ENCODE assay signal across 9 mouse cellular contexts in the genomic region with DNA sequence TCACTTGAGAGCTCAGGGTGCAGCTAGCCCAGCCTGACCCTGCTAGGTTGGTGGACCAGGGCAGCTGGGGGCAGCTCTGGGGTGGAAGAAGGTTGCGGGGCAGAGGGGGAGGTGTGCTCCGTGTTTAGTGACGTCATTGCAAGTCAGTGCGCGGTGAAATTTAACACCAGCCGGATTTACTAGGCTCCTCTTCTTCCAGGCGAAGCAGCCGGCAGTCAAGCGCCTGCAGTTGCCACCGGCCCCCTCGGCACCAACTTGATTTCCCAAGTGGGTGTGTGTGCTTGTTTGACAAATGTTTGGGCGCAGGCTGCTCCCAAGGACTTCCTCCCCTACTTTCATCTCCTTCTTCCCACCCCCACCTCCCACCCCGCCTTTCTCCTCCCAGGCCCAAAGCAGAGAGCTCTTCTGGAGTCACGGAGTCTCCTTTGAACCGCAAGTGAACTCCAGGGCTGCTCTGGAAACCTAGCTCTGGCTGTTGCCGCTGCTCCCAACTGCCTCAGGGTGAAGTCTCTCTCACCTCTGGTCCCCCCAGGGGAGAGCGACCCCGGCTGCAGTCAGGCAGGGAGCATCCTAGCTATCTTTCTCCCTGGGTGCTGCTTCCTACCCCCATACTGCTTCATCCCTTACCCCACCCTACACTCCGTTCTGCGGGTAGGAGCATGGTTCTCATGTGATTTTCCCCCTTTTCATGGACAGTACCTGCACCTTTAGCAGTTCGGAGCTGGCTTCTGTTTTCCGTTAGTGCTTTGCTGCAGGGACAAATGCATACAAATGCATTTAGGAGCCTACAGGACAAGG. TPM values are rescaled to one million over a fixed set of nuclear protein-coding genes. Genes with fewer than 3 reads are reported as not detected.
A peak's percentile ranks its signal among the peaks of the same experiment; 100 is the strongest.
DNase-seq lines count a peak whose midpoint lies in the region; ATAC-seq and TF ChIP-seq lines count a peak whose summit lies in the region.
"Had no signal": no experiment of that assay in that cellular context is flagged by ENCODE, and none has a peak within 500 bp of the region (broad histone marks: within the 10 kb centered on the region; RNA-seq: fewer than 3 reads in every experiment).

A gene (plus strand): TSS at position 136 of the 798 bp plus-strand sequence.

- no peak for TF ChIP-seq CTCF in lung, adult 2 months (IDR thresholded peaks at IDR 0.05; ENCODE audit: insufficient read depth, low read length)

- no peaks in the 10 kb centered on the region for H3K9me3 ChIP-seq in lung, embryonic 16.5 days (ENCODE audit: control insufficient read depth, low read length)
- H3K9me3 ChIP-seq in embryonic facial prominence, embryonic 13.5 days: no peaks in the 10 kb centered on the region
- no peaks in the 10 kb centered on the region for H3K9me3 ChIP-seq in hindbrain, embryonic 10.5 days
- H3K9me3 ChIP-seq in liver, embryonic 11.5 days (ENCODE audit: control insufficient read depth, low read length): no peaks in the 10 kb centered on the region

- H3K27me3 ChIP-seq in lung, embryonic 16.5 days (ENCODE audit: control insufficient read depth, insufficient read depth, low read depth, low read length): no peaks in the 10 kb centered on the region
- peaks cover 4% of the 10 kb centered on the region for H3K27me3 ChIP-seq in embryonic facial prominence, embryonic 13.5 days
- peaks cover 9% of the 10 kb centered on the region for H3K27me3 ChIP-seq in hindbrain, embryonic 10.5 days (ENCODE audit: insufficient read depth, poor library complexity, severe bottlenecking)
- H3K27me3 ChIP-seq in liver, embryonic 11.5 days (replicated peaks; ENCODE audit: control insufficient read depth, insufficient read depth, low read length): peaks cover 17% of the 10 kb centered on the region

- H3K4me3 ChIP-seq in lung, embryonic 16.5 days (ENCODE audit: low read length): peak within 1 kb of the TSS; percentile 53
- no peak within 1 kb of the TSS for H3K4me3 ChIP-seq in lung, adult 2 months (replicated peaks; ENCODE audit: extremely low read depth, low read depth, low read length)
- H3K4me3 ChIP-seq in embryonic facial prominence, embryonic 13.5 days: peak within 1 kb of the TSS; percentile 50
- H3K4me3 ChIP-seq in hindbrain, embryonic 10.5 days: peak within 1 kb of the TSS; percentile 57
- peak within 1 kb of the TSS; percentile 23 for H3K4me3 ChIP-seq in liver, embryonic 11.5 days (ENCODE audit: low read depth, low read length)

- ATAC-seq in lung, embryonic 16.5 days (ENCODE audit: low read depth): peak; percentile 48
- ATAC-seq in embryonic facial prominence, embryonic 13.5 days (ENCODE audit: insufficient number of reproducible peaks, insufficient read depth, low FRiP score, low TSS enrichment, low read depth): peak; percentile 56
- peak; percentile 33; the same call in 1 of the 2 replicates for ATAC-seq in liver, embryonic 11.5 days (replicated peaks; ENCODE audit: low FRiP score)

- H3K27ac ChIP-seq in lung, embryonic 16.5 days (ENCODE audit: low read length): peak within 1 kb of the TSS; percentile 60
- H3K27ac ChIP-seq in embryonic facial prominence, embryonic 13.5 days: peak within 1 kb of the TSS; percentile 48
- H3K27ac ChIP-seq in hindbrain, embryonic 10.5 days: peak within 1 kb of the TSS; percentile 71
- no peak within 1 kb of the TSS for H3K27ac ChIP-seq in liver, embryonic 11.5 days (ENCODE audit: low read depth, low read length)
- H3K27ac ChIP-seq: macrophage had no signal

- H3K4me2 ChIP-seq in lung, embryonic 16.5 days (ENCODE audit: low read depth, low read length): peak within 1 kb of the TSS; percentile 83
- peak within 1 kb of the TSS; percentile 91 for H3K4me2 ChIP-seq in embryonic facial prominence, embryonic 13.5 days
- H3K4me2 ChIP-seq in liver, embryonic 11.5 days: peak within 1 kb of the TSS; percentile 58

- no peak for TF ChIP-seq POLR2A in lung, adult 2 months (IDR thresholded peaks at IDR 0.05; ENCODE audit: borderline replicate concordance, extremely low read depth, low read depth, low read length)

- H3K9ac ChIP-seq in lung, embryonic 16.5 days (ENCODE audit: low read length): peak within 1 kb of the TSS; percentile 57
- H3K9ac ChIP-seq in embryonic facial prominence, embryonic 13.5 days: peak within 1 kb of the TSS; percentile 71
- peak within 1 kb of the TSS; percentile 20; the same call in 1 of the 2 replicates for H3K9ac ChIP-seq in liver, embryonic 11.5 days (ENCODE audit: low read depth, low read length)

- no peak for DNase-seq in lung, adult 2 months
- peak; percentile 65 for DNase-seq in hindbrain, embryonic 10.5 days (ENCODE audit: low spot score)
- peak; percentile 39 for DNase-seq in liver, embryonic 11.5 days (ENCODE audit: low spot score)
- DNase-seq in retina, embryonic 14.5 days (ENCODE audit: low spot score): peak; percentile 56
- no peak for DNase-seq in cerebellum, adult 8-10 months
- DNase-seq in adrenal gland, adult 8-10 months: no peak

- H3K4me1 ChIP-seq in lung, embryonic 16.5 days (replicated peaks; ENCODE audit: control insufficient read depth, insufficient read depth, low read length): peaks cover 12% of the 10 kb centered on the region
- H3K4me1 ChIP-seq in lung, adult 2 months (ENCODE audit: control insufficient read depth, insufficient read depth, low read length): no peaks in the 10 kb centered on the region
- H3K4me1 ChIP-seq in embryonic facial prominence, embryonic 13.5 days: peaks cover 29% of the 10 kb centered on the region
- H3K4me1 ChIP-seq in hindbrain, embryonic 10.5 days (replicated peaks): peaks cover 16% of the 10 kb centered on the region
- no peaks in the 10 kb centered on the region for H3K4me1 ChIP-seq in liver, embryonic 11.5 days (replicated peaks; ENCODE audit: control insufficient read depth, insufficient read depth, low read length)

- no peaks in the 10 kb centered on the region for H3K36me3 ChIP-seq in lung, embryonic 16.5 days (ENCODE audit: control insufficient read depth, insufficient read depth, low read length)
- no peaks in the 10 kb centered on the region for H3K36me3 ChIP-seq in embryonic facial prominence, embryonic 13.5 days
- no peaks in the 10 kb centered on the region for H3K36me3 ChIP-seq in hindbrain, embryonic 10.5 days
- H3K36me3 ChIP-seq in liver, embryonic 11.5 days (ENCODE audit: control insufficient read depth, insufficient read depth, low read length): no peaks in the 10 kb centered on the region

- WGBS in lung, embryonic 16.5 days: under 1% methylated on average over 22 of the region's 22 CpGs
- 5% methylated on average over 22 of the region's 22 CpGs for WGBS in lung, adult 2 months
- WGBS in embryonic facial prominence, embryonic 13.5 days: 1% methylated on average over 22 of the region's 22 CpGs
- WGBS in hindbrain, embryonic 10.5 days: 1% methylated on average over 22 of the region's 22 CpGs
- 3% methylated on average over 22 of the region's 22 CpGs for WGBS in liver, embryonic 11.5 days

RNA-seq across cellular contexts. Expression of the gene that starts here (rescaled TPM):
- 2.1 and 2.4 TPM in 2 replicates for polyA plus RNA-seq in lung, embryonic 16.5 days (2015; fragmentation: Nextera tagmentation; extraction: Ambion mirVana)
- 0.09 and 0.11 TPM in 2 replicates for polyA plus RNA-seq in lung, adult 2 months (2012; rRNA removed)
- polyA plus RNA-seq in embryonic facial prominence, embryonic 13.5 days (2015; fragmentation: Nextera tagmentation; extraction: Ambion mirVana): 7.7 and 9.0 TPM in 2 replicates
- polyA plus RNA-seq in hindbrain, embryonic 10.5 days (2016; fragmentation: Nextera tagmentation; extraction: Ambion mirVana): 0.39 and 0.77 TPM in 2 replicates
- 0.44 and 0.64 TPM in 2 replicates for polyA plus RNA-seq in liver, embryonic 11.5 days (2014; fragmentation: Nextera tagmentation; extraction: Ambion mirVana)
- not detected for total RNA-seq in adrenal gland, adult 8-10 months (2022)
- polyA plus RNA-seq: macrophage had no signal

Comparison
In these comparisons a context has a peak if more than half of its experiments do, and no peak if none do; other contexts are left out.
1. Peak in DNase-seq, H3K4me3 ChIP-seq and H3K27ac ChIP-seq in hindbrain, embryonic 10.5 days; RNA of the gene not detected or under 1 TPM.
2. Peak in DNase-seq, ATAC-seq, H3K4me3 ChIP-seq, H3K9ac ChIP-seq and H3K4me2 ChIP-seq in liver, embryonic 11.5 days; RNA of the gene not detected or under 1 TPM.
3. H3K9ac ChIP-seq: peak in every context shown above with its lines; median percentile 71 in embryonic facial prominence, embryonic 13.5 days; 57 in lung, embryonic 16.5 days; 20 in liver, embryonic 11.5 days.